Mouse (Mus musculus): ENCODE results near the gene Gm4858.

GRCm38 (mm10) chr3:93111668-93112067, 43.0 kb downstream of the Gm4858 start:
- TF ChIP-seq POLR2A (IDR thresholded peaks at IDR 0.05; ENCODE audit: control insufficient read depth, extremely low read depth, insufficient read depth, low read length, poor library complexity): no peak
- no peak for TF ChIP-seq CTCF (IDR thresholded peaks at IDR 0.05; ENCODE audit: borderline replicate concordance, control insufficient read depth, extremely low read depth, insufficient read depth, low read length, poor library complexity)
